Mouse (Mus musculus): ENCODE results near the gene Tubgcp2. TPM values are rescaled to one million over a fixed set of nuclear protein-coding genes. Genes with fewer than 3 reads are reported as not detected.

Tubgcp2 gene
- polyA plus RNA-seq, 1 experiment from 2014 or later: 60.3 TPM

MicroRNAs encoded within 50 kb of the gene (microRNA counts, 519-probe panel; counts per million panel counts)
- microRNA mmu-miR-202-3p: 1,875 counts per million, percentile 17 among the panel's probes with 10 or more counts
- 2,747 counts per million, percentile 47 among the panel's probes with 10 or more counts for microRNA mmu-miR-202-5p

Small RNA genes within 50 kb of the gene (microRNA-seq; reads per million reads assigned to microRNA genes)
- gene Mir202: not detected
- not detected for gene Mir7062
- not detected for gene mmu-mir-7686

Other genes with a start within 250 kb of the Tubgcp2 start
- 0.78 and 1.00 TPM in 2 replicates for gene Adgra1, start 202.5 kb downstream of the Tubgcp2 start, polyA plus RNA-seq (2014; fragmentation: Nextera tagmentation; extraction: Ambion mirVana)
- gene Kndc1, start 142.0 kb downstream of the Tubgcp2 start, polyA plus RNA-seq (2014; fragmentation: Nextera tagmentation; extraction: Ambion mirVana): 0.27 and 0.46 TPM in 2 replicates
- gene Utf1, start 92.9 kb downstream of the Tubgcp2 start, polyA plus RNA-seq (2014; fragmentation: Nextera tagmentation; extraction: Ambion mirVana): not detected in 2 replicates
- 0.28 and 0.49 TPM in 2 replicates for gene 6430531B16Rik, start 57.9 kb downstream of the Tubgcp2 start, polyA plus RNA-seq (2014; fragmentation: Nextera tagmentation; extraction: Ambion mirVana)
- gene Adam8, start 44.1 kb downstream of the Tubgcp2 start, polyA plus RNA-seq (2014; fragmentation: Nextera tagmentation; extraction: Ambion mirVana): 2.4 and 2.8 TPM in 2 replicates
- gene Zfp511, start 278 bp downstream of the Tubgcp2 start, polyA plus RNA-seq (2014; fragmentation: Nextera tagmentation; extraction: Ambion mirVana): 40.6 and 43.5 TPM in 2 replicates
- gene Msx3, start 12.4 kb upstream of the Tubgcp2 start, polyA plus RNA-seq (2014; fragmentation: Nextera tagmentation; extraction: Ambion mirVana): not detected in 2 replicates
- 3.8 and 3.9 TPM in 2 replicates for gene Caly, start 45.9 kb upstream of the Tubgcp2 start, polyA plus RNA-seq (2014; fragmentation: Nextera tagmentation; extraction: Ambion mirVana)
- 12.5 and 24.2 TPM in 2 replicates for gene Prap1, start 56.7 kb upstream of the Tubgcp2 start, polyA plus RNA-seq (2014; fragmentation: Nextera tagmentation; extraction: Ambion mirVana)
- gene Fuom, start 65.8 kb upstream of the Tubgcp2 start, polyA plus RNA-seq (2014; fragmentation: Nextera tagmentation; extraction: Ambion mirVana): 28.6 and 29.6 TPM in 2 replicates
- 29.8 and 33.4 TPM in 2 replicates for gene Paox, start 79.1 kb upstream of the Tubgcp2 start, polyA plus RNA-seq (2014; fragmentation: Nextera tagmentation; extraction: Ambion mirVana)
- 158 and 171 TPM in 2 replicates for gene Echs1, start 79.8 kb upstream of the Tubgcp2 start, polyA plus RNA-seq (2014; fragmentation: Nextera tagmentation; extraction: Ambion mirVana)
- 27.0 and 28.3 TPM in 2 replicates for gene Mtg1, start 100.9 kb upstream of the Tubgcp2 start, polyA plus RNA-seq (2014; fragmentation: Nextera tagmentation; extraction: Ambion mirVana)
- gene Sprn, start 118.2 kb upstream of the Tubgcp2 start, polyA plus RNA-seq (2014; fragmentation: Nextera tagmentation; extraction: Ambion mirVana): 0.54 and 0.78 TPM in 2 replicates
- gene Olfr522, start 128.1 kb upstream of the Tubgcp2 start, polyA plus RNA-seq (2014; fragmentation: Nextera tagmentation; extraction: Ambion mirVana): not detected in 2 replicates
- gene Olfr523, start 136.5 kb upstream of the Tubgcp2 start, polyA plus RNA-seq (2014; fragmentation: Nextera tagmentation; extraction: Ambion mirVana): not detected in 2 replicates
- not detected in 2 replicates for gene Olfr524, start 169.3 kb upstream of the Tubgcp2 start, polyA plus RNA-seq (2014; fragmentation: Nextera tagmentation; extraction: Ambion mirVana)
- 0.10 TPM in 1 of 2 replicates, not detected in the other for gene Cd163l1, start 181.6 kb upstream of the Tubgcp2 start, polyA plus RNA-seq (2014; fragmentation: Nextera tagmentation; extraction: Ambion mirVana)
- not detected in 2 replicates for gene 5830411N06Rik, start 210.6 kb upstream of the Tubgcp2 start, polyA plus RNA-seq (2014; fragmentation: Nextera tagmentation; extraction: Ambion mirVana)

All from stomach, embryonic 14.5 days (tissue).